Comparison of ENCODE assay signal across 9 mouse cellular contexts in the genomic region with DNA sequence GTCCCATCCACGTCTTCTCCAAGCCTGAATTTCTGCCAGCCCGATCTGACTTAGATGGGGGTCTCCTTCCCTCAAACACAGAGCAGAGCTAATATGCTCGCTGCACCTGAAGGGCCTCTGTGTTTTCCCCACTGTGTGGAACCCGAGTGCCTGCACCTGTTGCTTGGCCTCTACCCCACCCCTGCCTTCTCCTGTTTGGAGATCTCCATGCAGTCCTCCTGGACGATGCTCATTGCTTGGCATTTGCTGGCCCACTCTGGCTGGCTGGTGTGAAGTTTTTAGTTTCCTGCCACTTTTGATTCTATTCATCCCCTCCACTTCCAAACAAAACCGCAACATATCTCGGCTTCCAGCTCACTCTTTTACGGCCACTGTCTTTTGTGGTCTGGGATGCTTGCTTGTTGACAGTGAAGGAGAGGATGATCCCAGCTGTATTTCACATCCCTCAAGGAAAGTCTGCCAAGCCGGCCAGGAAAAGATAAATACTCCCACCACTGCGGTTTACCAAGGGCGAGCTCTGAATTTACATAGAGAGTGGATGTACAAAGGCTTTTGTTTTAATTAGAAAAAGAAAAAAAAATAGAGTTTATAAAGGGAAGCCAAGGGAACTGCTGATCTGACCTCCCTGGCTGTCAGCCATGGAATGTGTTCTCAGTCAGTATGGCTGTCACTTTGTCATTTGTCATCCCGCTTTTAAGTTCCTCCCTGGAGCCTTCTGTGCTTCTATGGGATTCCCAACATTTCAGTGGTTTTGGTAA.
A peak's percentile ranks its signal among the peaks of the same experiment; 100 is the strongest.
DNase-seq lines count a peak whose midpoint lies in the region; ATAC-seq and TF ChIP-seq lines count a peak whose summit lies in the region.
"Had no signal": no experiment of that assay in that cellular context is flagged by ENCODE, and none has a peak within 500 bp of the region (broad histone marks: within the 10 kb centered on the region; RNA-seq: fewer than 3 reads in every experiment).

No protein-coding gene starts in this region.

- WGBS in heart, adult 2 months = 37% methylated on average over 12 of the region's 12 CpGs
- WGBS in hindbrain, postnatal 0 days = 39% methylated on average over 12 of the region's 12 CpGs
- 68% methylated on average over 12 of the region's 12 CpGs for WGBS in liver, embryonic 11.5 days

- peak; percentile 4 for DNase-seq in heart, adult 8-10 months (ENCODE audit: low spot score)
- no peak for DNase-seq in heart, adult 2 months
- peak; percentile 42 for DNase-seq in NIH3T3 (ENCODE audit: low read depth)
- DNase-seq in hindbrain, postnatal 0 days (ENCODE audit: low spot score) = peak; percentile 67
- DNase-seq in lung, postnatal 14 days = peak; percentile 69
- DNase-seq in c-Kit-positive CD71-positive TER-119-positive erythroid progenitor cells, embryonic 14.5 days (ENCODE audit: low spot score) = no peak
- DNase-seq in layer of hippocampus, adult 8-10 months (ENCODE audit: low spot score in 2 of 2) = no peak
- DNase-seq in liver, embryonic 11.5 days (ENCODE audit: low spot score) = no peak

- no peaks in the 10 kb centered on the region for H3K9me3 ChIP-seq in hindbrain, postnatal 0 days (ENCODE audit: low read length)
- H3K9me3 ChIP-seq in liver, embryonic 11.5 days (ENCODE audit: control insufficient read depth, low read length) = no peaks in the 10 kb centered on the region

- ATAC-seq in hindbrain, postnatal 0 days = no peak
- no peak for ATAC-seq in liver, embryonic 11.5 days (replicated peaks; ENCODE audit: low FRiP score)

- no peaks in the 10 kb centered on the region for H3K79me2 ChIP-seq in heart, adult 2 months (replicated peaks; ENCODE audit: control insufficient read depth, insufficient read depth, low read length)

- no peaks in the 10 kb centered on the region for H3K4me1 ChIP-seq in heart, adult 2 months (ENCODE audit: control insufficient read depth, insufficient read depth, low read length)
- H3K4me1 ChIP-seq in hindbrain, postnatal 0 days (ENCODE audit: insufficient read depth, low read length) = no peaks in the 10 kb centered on the region; the same call in 1 of the 2 replicates
- H3K4me1 ChIP-seq in liver, embryonic 11.5 days (replicated peaks; ENCODE audit: control insufficient read depth, insufficient read depth, low read length) = no peaks in the 10 kb centered on the region

- no peak overlapping the region for H3K27ac ChIP-seq in heart, adult 2 months
- H3K27ac ChIP-seq in hindbrain, postnatal 0 days = no peak overlapping the region
- no peak overlapping the region for H3K27ac ChIP-seq in liver, embryonic 11.5 days (ENCODE audit: low read depth, low read length)
- H3K27ac ChIP-seq: macrophage had no signal

- H3K4me3 ChIP-seq in heart, adult 2 months = no peak overlapping the region
- H3K4me3 ChIP-seq in hindbrain, postnatal 0 days (ENCODE audit: low read length) = no peak overlapping the region
- H3K4me3 ChIP-seq in liver, embryonic 11.5 days (ENCODE audit: low read depth, low read length) = no peak overlapping the region

- no peak for TF ChIP-seq CTCF in heart, adult 2 months (IDR thresholded peaks at IDR 0.05)
- no peak for TF ChIP-seq CTCF in hindbrain, postnatal 0 days (IDR thresholded peaks at IDR 0.05; ENCODE audit: low read depth)

- H3K27me3 ChIP-seq in heart, adult 2 months (ENCODE audit: control insufficient read depth, insufficient read depth, low read length) = no peaks in the 10 kb centered on the region
- no peaks in the 10 kb centered on the region for H3K27me3 ChIP-seq in hindbrain, postnatal 0 days (ENCODE audit: insufficient read depth, low read length)
- no peaks in the 10 kb centered on the region for H3K27me3 ChIP-seq in liver, embryonic 11.5 days (replicated peaks; ENCODE audit: control insufficient read depth, insufficient read depth, low read length)

- H3K36me3 ChIP-seq in heart, adult 2 months (ENCODE audit: control insufficient read depth, insufficient read depth, low read length) = no peaks in the 10 kb centered on the region
- H3K36me3 ChIP-seq in hindbrain, postnatal 0 days (ENCODE audit: insufficient read depth, low read length) = no peaks in the 10 kb centered on the region
- no peaks in the 10 kb centered on the region for H3K36me3 ChIP-seq in liver, embryonic 11.5 days (ENCODE audit: control insufficient read depth, insufficient read depth, low read length)

- no peak for TF ChIP-seq EP300 in heart, adult 2 months (IDR thresholded peaks at IDR 0.05; ENCODE audit: insufficient read depth, low read depth, low read length)

- TF ChIP-seq POLR2A in heart, adult 2 months (IDR thresholded peaks at IDR 0.05; ENCODE audit: insufficient read depth, low read depth, low read length) = no peak

- H3K9ac ChIP-seq in heart, adult 2 months (ENCODE audit: low read depth, low read length) = no peak overlapping the region
- H3K9ac ChIP-seq in hindbrain, postnatal 0 days (replicated peaks; ENCODE audit: low read length) = no peak overlapping the region
- H3K9ac ChIP-seq in liver, embryonic 11.5 days (ENCODE audit: low read depth, low read length) = no peak overlapping the region

- H3K4me2 ChIP-seq in hindbrain, postnatal 0 days (ENCODE audit: low read depth, low read length) = no peak overlapping the region
- H3K4me2 ChIP-seq in liver, embryonic 11.5 days = no peak overlapping the region

- intact Hi-C loops in heart, adult 2 months (cut with DNase I) = no loop called here

Comparison
In these comparisons a context has a peak if more than half of its experiments do, and no peak if none do; other contexts are left out.
1. DNase-seq: peak in heart, adult 8-10 months (single experiment), NIH3T3 (single experiment), hindbrain, postnatal 0 days (single experiment) and lung, postnatal 14 days (single experiment); none in heart, adult 2 months (0 of 2), c-Kit-positive CD71-positive TER-119-positive erythroid progenitor cells, embryonic 14.5 days (single experiment), layer of hippocampus, adult 8-10 months (0 of 2) and liver, embryonic 11.5 days (single experiment).